Mouse (Mus musculus): ENCODE results near the gene Plau. TPM values are rescaled to one million over a fixed set of nuclear protein-coding genes. Genes with fewer than 3 reads are reported as not detected.
A peak's percentile ranks its signal among the peaks of the same experiment; 100 is the strongest.

Plau gene
- 10 to 100 TPM; 19.8 to 36.6 TPM for total RNA-seq (2021)
- long read RNA-seq, experiment 1, partial matches to known transcripts: 1 of 1 reads
- long read RNA-seq, experiment 1, other reads (novel, unspliced or antisense): 0 of 1 reads
- long read RNA-seq, experiment 2, partial matches to known transcripts: 0 of 4 reads
- long read RNA-seq, experiment 2, other reads (novel, unspliced or antisense): 1 of 4 reads

- DNase-seq (ENCODE audit: low spot score in 2 of 2): peak; percentile 20 to 21
These were observed at the start of gene Plau for GRCm38 (mm10) chr14:20836171-20836904. Gene Plau, plus strand, starts transcription at chr14:20836660.

GRCm38 (mm10) chr14:20788151-20788550 lies 48.3 kb upstream of the Plau start:
- DNase-seq (ENCODE audit: low spot score in 2 of 2): no peak

- DNase-seq (ENCODE audit: low spot score in 2 of 2): no peak
These were observed 46.9 kb upstream of the Plau start for GRCm38 (mm10) chr14:20789593-20789992.

GRCm38 (mm10) chr14:20790445-20790844 lies 46.0 kb upstream of the Plau start:
- DNase-seq (ENCODE audit: low spot score in 2 of 2): no peak

GRCm38 (mm10) chr14:20790996-20791395 lies 45.5 kb upstream of the Plau start:
- DNase-seq (ENCODE audit: low spot score in 2 of 2): no peak

GRCm38 (mm10) chr14:20791511-20792242 lies 44.8 kb upstream of the Plau start:
- no peak for DNase-seq (ENCODE audit: low spot score in 2 of 2)

- DNase-seq (ENCODE audit: low spot score in 2 of 2): no peak
These were observed 44.1 kb upstream of the Plau start for GRCm38 (mm10) chr14:20792243-20792921.

- no peak for DNase-seq (ENCODE audit: low spot score in 2 of 2)
These were observed 43.3 kb upstream of the Plau start for GRCm38 (mm10) chr14:20792922-20793757.

GRCm38 (mm10) chr14:20793758-20794531 lies 42.5 kb upstream of the Plau start, which contains the start of gene Camk2g:
Gene Camk2g, minus strand, starts transcription at chr14:20794088.
- peak; percentile 68 to 75 for DNase-seq (ENCODE audit: low spot score in 2 of 2)

- DNase-seq (ENCODE audit: low spot score in 2 of 2): no peak
These were observed 41.9 kb upstream of the Plau start for GRCm38 (mm10) chr14:20794589-20794988.

GRCm38 (mm10) chr14:20795423-20796152 lies 40.9 kb upstream of the Plau start:
- DNase-seq (ENCODE audit: low spot score in 2 of 2): no peak

- DNase-seq (ENCODE audit: low spot score in 2 of 2): no peak
These were observed 40.3 kb upstream of the Plau start for GRCm38 (mm10) chr14:20796170-20796569.

- DNase-seq (ENCODE audit: low spot score in 2 of 2): no peak
These were observed 39.8 kb upstream of the Plau start for GRCm38 (mm10) chr14:20796643-20797042.

- DNase-seq (ENCODE audit: low spot score in 2 of 2): no peak
These were observed 38.2 kb upstream of the Plau start for GRCm38 (mm10) chr14:20798300-20798699.

- DNase-seq (ENCODE audit: low spot score in 2 of 2): peak; percentile 73 to 88
These were observed 37.7 kb upstream of the Plau start for GRCm38 (mm10) chr14:20798761-20799160.

GRCm38 (mm10) chr14:20802926-20803605 lies 33.4 kb upstream of the Plau start:
- DNase-seq (ENCODE audit: low spot score in 2 of 2): no peak

- peak in 1 of 2 experiments; percentile 63 for DNase-seq (ENCODE audit: low spot score in 2 of 2)
These were observed 32.9 kb upstream of the Plau start for GRCm38 (mm10) chr14:20803606-20803938.

- DNase-seq (ENCODE audit: low spot score in 2 of 2): no peak
These were observed 32.0 kb upstream of the Plau start for GRCm38 (mm10) chr14:20804481-20804880.

Data from adrenal gland, postnatal 4 days (tissue).